Mouse (Mus musculus) CH12.LX (cell line): ENCODE results near the gene Cic. TPM values are rescaled to one million over a fixed set of nuclear protein-coding genes. Genes with fewer than 3 reads are reported as not detected.

Source experiments
- DNase-seq: peaks from one replicate; pipeline ENCODE4 v3.0.0-alpha.2; 2013; ENCODE audit errors: extremely low read depth
- H3K27ac ChIP-seq: 2 replicates; pipeline ENCODE4 v1.5.1; 2012; ENCODE audit warnings: low read depth, mild to moderate bottlenecking, control low read depth, moderate library complexity; ENCODE audit not compliant: insufficient read depth
- H3K27me3 ChIP-seq: replicated peaks from 2 replicates; pipeline ENCODE3; 2012; ENCODE audit warnings: inconsistent platforms
- H3K36me3 ChIP-seq, 2 experiments: replicated peaks in 1 of 2; 2 replicates each; pipeline versions ENCODE3 to v1.6.1; 2012; ENCODE audit warnings: inconsistent platforms in 1 of 2, low read length in 1 of 2, mild to moderate bottlenecking in 1 of 2, mixed read lengths in 1 of 2, moderate library complexity in 1 of 2; ENCODE audit not compliant: control insufficient read depth in 1 of 2, insufficient read depth in 1 of 2
- H3K4me1 ChIP-seq, 2 experiments: 2 replicates each; pipeline ENCODE4 v1.6.1; 2012; ENCODE audit warnings: inconsistent platforms in 1 of 2, moderate library complexity in 1 of 2; ENCODE audit not compliant: insufficient read depth in 2 of 2, control insufficient read depth in 1 of 2
- H3K4me2 ChIP-seq: 2 replicates; pipeline ENCODE4 v1.6.1; 2012; ENCODE audit warnings: low read depth, mild to moderate bottlenecking, control low read depth; ENCODE audit not compliant: poor library complexity, insufficient read depth, severe bottlenecking
- H3K4me3 ChIP-seq, 3 experiments: fragments of 150-350 bp in 1 of 3; sonication (generic) in 1 of 3; replicated peaks in 1 of 3; 2 replicates each; pipeline versions ENCODE3 to v1.5.1; 2011 to 2012; ENCODE audit warnings: low read depth in 2 of 3, low read length in 2 of 3, mild to moderate bottlenecking in 2 of 3, moderate library complexity in 2 of 3, control low read depth in 1 of 3, improper control_type of control experiment in 1 of 3, inconsistent platforms in 1 of 3, mixed read lengths in 1 of 3; ENCODE audit not compliant: poor library complexity in 1 of 3
- H3K79me2 ChIP-seq: replicated peaks from 2 replicates; pipeline ENCODE4 v1.6.1; 2012; ENCODE audit warnings: mild to moderate bottlenecking, moderate library complexity; ENCODE audit not compliant: control insufficient read depth, poor library complexity, insufficient read depth, severe bottlenecking; ENCODE audit errors: extremely low read depth
- H3K9ac ChIP-seq: 2 replicates; pipeline ENCODE4 v1.6.1; 2012; ENCODE audit warnings: low read depth, mild to moderate bottlenecking, control low read depth, moderate library complexity; ENCODE audit not compliant: insufficient read depth
- H3K9me3 ChIP-seq: replicated peaks from 2 replicates; pipeline ENCODE3; 2012; ENCODE audit warnings: low read length, inconsistent platforms, mixed read lengths
- BHLHE40 ChIP-seq: IDR thresholded peaks from 2 replicates; pipeline ENCODE4 v1.6.1; 2011; ENCODE audit warnings: mild to moderate bottlenecking, low read depth, low read length, improper control_type of control experiment
- CHD1 ChIP-seq: IDR thresholded peaks from 2 replicates; pipeline ENCODE4 v1.6.1; 2012; ENCODE audit warnings: low read depth, low read length, improper control_type of control experiment, inconsistent platforms
- EP300 ChIP-seq: IDR thresholded peaks from 2 replicates; pipeline ENCODE4 v1.6.1; 2011; ENCODE audit warnings: low read length, improper control_type of control experiment
- GABPA ChIP-seq: IDR thresholded peaks from 2 replicates; pipeline ENCODE4 v1.6.1; 2012; ENCODE audit warnings: low read depth, low read length, improper control_type of control experiment, inconsistent platforms; ENCODE audit not compliant: insufficient replicate concordance
- HCFC1 ChIP-seq: IDR thresholded peaks from 2 replicates; pipeline ENCODE4 v1.6.1; 2012; ENCODE audit warnings: low read depth, mild to moderate bottlenecking, inconsistent platforms, low read length, improper control_type of control experiment
- IRF4 ChIP-seq: IDR thresholded peaks from 2 replicates; pipeline ENCODE4 v1.6.1; 2014; ENCODE audit warnings: low read depth, mild to moderate bottlenecking, inconsistent platforms, low read length, improper control_type of control experiment
- JUN ChIP-seq: IDR thresholded peaks from 2 replicates; pipeline ENCODE4 v1.6.1; 2011; ENCODE audit warnings: low read depth, mild to moderate bottlenecking, low read length, improper control_type of control experiment, moderate library complexity; ENCODE audit not compliant: insufficient read depth
- JUND ChIP-seq: conservative IDR thresholded peaks from 2 replicates; pipeline ENCODE4 v1.6.1; 2011; ENCODE audit warnings: low read depth, low read length, improper control_type of control experiment
- KAT2A ChIP-seq: IDR thresholded peaks from 2 replicates; pipeline ENCODE4 v1.6.1; 2012; ENCODE audit warnings: low read length, improper control_type of control experiment, inconsistent platforms; ENCODE audit not compliant: insufficient replicate concordance
- MAX ChIP-seq: IDR thresholded peaks from 2 replicates; pipeline ENCODE4 v1.6.1; 2011; ENCODE audit warnings: low read length, improper control_type of control experiment
- MEF2A ChIP-seq: IDR thresholded peaks from 2 replicates; pipeline ENCODE4 v1.6.1; 2014; ENCODE audit warnings: low read depth, mild to moderate bottlenecking, inconsistent platforms, low read length, improper control_type of control experiment, borderline replicate concordance
- MYC ChIP-seq: IDR thresholded peaks from 2 replicates; pipeline ENCODE4 v1.6.1; 2011; ENCODE audit warnings: low read depth, mild to moderate bottlenecking, improper control_type of control experiment, low read length
- NRF1 ChIP-seq: IDR thresholded peaks from 2 replicates; pipeline ENCODE4 v1.6.1; 2014; ENCODE audit warnings: low read depth, mild to moderate bottlenecking, inconsistent platforms, low read length, improper control_type of control experiment, moderate library complexity
- PAX5 ChIP-seq: IDR thresholded peaks from 2 replicates; pipeline ENCODE4 v1.6.1; 2012; ENCODE audit warnings: low read length, inconsistent platforms, mixed read lengths
- POLR2A ChIP-seq: IDR thresholded peaks from 2 replicates; pipeline ENCODE4 v1.6.1; 2011; ENCODE audit warnings: low read depth, mild to moderate bottlenecking, improper control_type of control experiment, low read length
- POLR2AphosphoS2 ChIP-seq: IDR thresholded peaks from 2 replicates; pipeline ENCODE4 v1.6.1; 2011; ENCODE audit warnings: low read depth, low read length, improper control_type of control experiment
- RAD21 ChIP-seq: IDR thresholded peaks from 2 replicates; pipeline ENCODE4 v1.6.1; 2011; ENCODE audit warnings: low read depth, mild to moderate bottlenecking, low read length, improper control_type of control experiment, moderate library complexity
- SIN3A ChIP-seq: IDR thresholded peaks from 2 replicates; pipeline ENCODE4 v1.6.1; 2012; ENCODE audit warnings: low read length, improper control_type of control experiment, inconsistent platforms
- SMC3 ChIP-seq: IDR thresholded peaks from 2 replicates; pipeline ENCODE4 v1.6.1; 2011; ENCODE audit warnings: low read depth, low read length, improper control_type of control experiment
- USF2 ChIP-seq: conservative IDR thresholded peaks from 2 replicates; pipeline ENCODE4 v1.6.1; 2011; ENCODE audit warnings: low read depth, low read length, improper control_type of control experiment
- ZKSCAN1 ChIP-seq: IDR thresholded peaks from 2 replicates; pipeline ENCODE4 v1.6.1; 2012; ENCODE audit warnings: low read depth, inconsistent platforms, low read length, improper control_type of control experiment, borderline replicate concordance
- ZNF384 ChIP-seq: IDR thresholded peaks from 2 replicates; pipeline ENCODE4 v1.6.1; 2012; ENCODE audit warnings: low read depth, low read length, improper control_type of control experiment, inconsistent platforms
- dilution Hi-C: fragments of 300-500 bp; cut with MboI; formaldehyde crosslinking; loops from 2 replicates; pipeline ENCODE4 v1.14.3; 2020; ENCODE audit warnings: low sequenced_read_pairs; ENCODE audit not compliant: extremely low pct_unique_long_range_greater_than_20kb, extremely low pct_ligation_motif_present
- in situ Hi-C: fragments of 300-500 bp; cut with MboI; formaldehyde crosslinking; loops from 3 replicates; pipeline ENCODE4 v1.14.3; 2019; ENCODE audit warnings: low sequenced_read_pairs, low pct_ligation_motif_present, low pct_unique_long_range_greater_than_20kb, mixed read lengths
- polyA plus RNA-seq: library from polyadenylated mRNA; unstranded; fragments of >175 nt; gene quantifications from 2 replicates; pipeline ENCODE4 v1.2.1, GENCODE M21; 2012; ENCODE audit warnings: low read depth; ENCODE audit not compliant: insufficient read length
- total RNA-seq, 2 experiments: library from RNA; depleted of rRNA; stranded (reverse); fragments of 300-350 nt in 1 of 2; fragments of >200 nt in 1 of 2; gene quantifications; 2 replicates each; pipeline ENCODE4 v1.2.3; 2012 to 2014

The Cic gene
- total and polyA plus RNA-seq, 3 experiments, result 2.5 to 34.5 (median 21.7) TPM

DNA sequence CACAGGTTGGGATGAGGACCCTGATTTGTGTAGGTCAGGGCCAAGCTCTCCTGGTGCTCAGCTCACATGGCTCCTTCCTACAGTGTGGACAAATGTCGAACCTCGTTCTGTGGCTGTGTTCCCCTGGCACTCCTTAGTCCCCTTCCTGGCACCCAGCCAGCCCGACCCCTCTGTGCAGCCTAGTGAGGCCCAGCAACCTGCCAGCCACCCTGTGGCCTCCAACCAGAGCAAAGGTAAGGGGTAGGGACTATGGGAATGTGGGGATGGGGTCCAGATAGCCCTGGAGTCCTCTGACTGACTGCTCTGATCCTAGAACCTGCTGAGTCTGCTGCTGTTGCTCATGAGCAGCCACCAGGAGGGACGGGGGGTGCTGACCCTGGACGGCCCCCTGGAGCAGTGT, 17.3 kb downstream of the Cic start:
- H3K36me3 ChIP-seq, result peaks cover 51 to 56% of the 10 kb centered on the region in 2 experiments
- H3K27ac ChIP-seq, result no peak overlapping the region
- peaks cover 9% of the 10 kb centered on the region for H3K9me3 ChIP-seq
- TF ChIP-seq IRF4, result no peak
- no peak for TF ChIP-seq PAX5
- TF ChIP-seq HCFC1, result no peak
- TF ChIP-seq JUN, result no peak
- TF ChIP-seq POLR2A, result no peak
- TF ChIP-seq ZNF384, result no peak
- no peak for TF ChIP-seq NRF1
- no peak for TF ChIP-seq BHLHE40
- no peak for TF ChIP-seq MAX
- TF ChIP-seq, all 38 proteins: peak for 0
- Histone ChIP-seq H3K4me2 (no peak overlapping the region), H3K4me3 (no peak overlapping the region), H3K4me1 (peaks cover 25 to 43% of the 10 kb centered on the region in 2 experiments), H3K9ac (no peak overlapping the region), H3K79me2 (peaks cover 9% of the 10 kb centered on the region), H3K27me3 (no peaks in the 10 kb centered on the region)
- DNase-seq, result no peak
- in situ Hi-C loops, result no loop called here
- dilution Hi-C loops, result no loop called here

DNA sequence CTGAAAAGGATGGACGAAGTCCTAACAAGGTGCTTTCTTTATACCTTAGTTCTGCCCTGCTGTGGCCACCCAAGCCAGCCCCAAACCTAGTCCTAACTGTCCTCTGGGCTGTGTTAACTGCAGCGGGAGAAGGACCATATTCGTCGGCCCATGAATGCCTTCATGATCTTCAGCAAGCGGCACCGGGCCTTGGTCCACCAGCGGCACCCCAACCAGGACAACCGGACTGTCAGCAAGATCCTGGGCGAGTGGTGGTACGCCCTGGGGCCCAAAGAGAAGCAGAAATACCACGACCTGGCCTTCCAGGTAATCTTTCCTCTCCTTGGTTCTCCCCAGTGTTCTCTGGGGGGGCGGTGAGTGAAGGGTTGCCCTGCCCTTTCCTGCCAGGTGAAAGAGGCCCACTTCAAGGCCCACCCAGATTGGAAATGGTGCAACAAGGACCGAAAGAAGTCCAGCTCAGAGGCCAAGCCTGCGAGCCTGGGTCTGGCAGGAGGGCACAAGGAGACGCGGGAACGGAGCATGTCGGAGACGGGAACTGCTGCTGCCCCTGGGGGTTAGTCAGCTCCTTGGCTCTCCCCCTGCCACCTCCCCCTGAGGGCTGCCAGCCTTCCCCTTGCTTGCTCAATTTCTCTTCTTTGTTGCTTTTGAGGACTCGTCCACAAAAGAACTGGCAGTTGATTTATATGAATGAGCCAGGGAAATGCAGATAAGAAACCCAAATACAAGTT, 18.2 kb downstream of the Cic start:
- H3K27ac ChIP-seq, result no peak overlapping the region
- peaks cover 11% of the 10 kb centered on the region for H3K9me3 ChIP-seq
- dilution Hi-C loops, result no loop called here
- DNase-seq, result no peak
- H3K9ac ChIP-seq, result no peak overlapping the region
- no peak overlapping the region for H3K4me2 ChIP-seq
- TF ChIP-seq EP300, result no peak
- no peak for TF ChIP-seq JUND
- no peak for TF ChIP-seq RAD21
- TF ChIP-seq ZKSCAN1, result no peak
- no peak for TF ChIP-seq CHD1
- TF ChIP-seq MYC, result no peak
- no peak for TF ChIP-seq GABPA
- TF ChIP-seq MAX, result no peak
- no peak for TF ChIP-seq POLR2AphosphoS2
- TF ChIP-seq HCFC1, result no peak
- no peak for TF ChIP-seq SIN3A
- TF ChIP-seq NRF1, result no peak
- no peak for TF ChIP-seq MEF2A
- no peak for TF ChIP-seq USF2
- no peak for TF ChIP-seq SMC3
- no peak for TF ChIP-seq KAT2A
- TF ChIP-seq POLR2A, result no peak
- no peak overlapping the region for H3K4me3 ChIP-seq
- H3K27me3 ChIP-seq, result no peaks in the 10 kb centered on the region
- peaks cover 9% of the 10 kb centered on the region for H3K79me2 ChIP-seq
- in situ Hi-C loops, result no loop called here
- H3K4me1 ChIP-seq, result peaks cover 16 to 34% of the 10 kb centered on the region in 2 experiments
- peaks cover 60 to 65% of the 10 kb centered on the region in 2 experiments for H3K36me3 ChIP-seq
